Mouse (Mus musculus): Measurements from ENCODE around the gene Gm13278.
"Not testable (repeated sequence)": the region's sequence is repeated elsewhere in the genome, so short reads cannot be mapped to it uniquely, and the experiment has no call there.

Gene Gm13278

DNA sequence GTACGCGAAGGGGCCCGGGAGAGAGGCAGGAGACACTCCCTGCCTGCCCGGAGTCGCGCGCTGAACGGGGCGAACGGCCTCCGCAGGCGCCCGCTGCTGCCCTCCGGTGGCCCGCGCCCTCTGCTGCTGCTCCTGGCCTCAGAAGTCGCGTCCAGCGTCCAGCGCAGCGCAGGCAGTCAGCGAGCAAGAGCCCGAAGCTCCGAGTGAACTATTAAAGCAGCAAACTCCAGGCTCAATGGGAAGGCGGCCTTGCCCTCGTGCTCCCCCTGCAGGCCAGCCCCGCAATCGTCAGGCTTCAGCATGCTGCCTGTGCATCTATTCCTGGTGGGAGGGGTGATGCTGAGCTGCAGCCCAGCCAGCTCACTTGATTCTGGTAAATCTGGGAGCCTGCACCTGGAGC is at the start of gene Gm13278:
Gene Gm13278, plus strand, starts transcription at position 301 of the 400 bp plus-strand sequence.
- DNase-seq = not testable (repeated sequence)

DNA sequence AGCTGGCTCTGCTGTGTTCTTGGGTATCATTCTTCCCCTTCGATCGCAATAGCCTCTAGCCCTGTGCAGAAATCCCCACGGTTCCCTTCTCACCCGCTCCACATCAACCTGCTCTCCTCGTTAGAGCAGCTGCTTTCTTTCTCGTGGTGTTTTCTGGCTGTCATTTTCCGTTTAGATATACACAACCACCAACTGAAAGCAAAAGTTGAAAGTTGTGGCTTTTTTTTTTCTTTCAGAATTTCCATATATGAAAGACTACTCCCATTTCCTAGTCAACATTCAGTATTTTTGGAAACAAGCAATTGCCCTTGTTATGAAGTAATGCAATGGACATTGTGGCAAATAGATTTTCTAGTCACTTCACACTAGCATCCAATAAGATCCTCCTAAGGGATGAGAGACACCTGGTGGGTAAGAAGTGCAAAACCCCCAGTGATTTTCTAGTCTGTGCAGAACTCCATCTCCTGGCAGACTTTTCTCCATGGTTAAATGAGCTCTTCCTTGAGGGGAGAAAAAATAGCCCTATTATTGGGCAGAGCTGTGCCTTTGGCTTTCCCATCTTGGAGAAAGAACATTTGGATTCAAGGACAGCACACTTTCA is 48.5 kb upstream of the Gm13278 start:
- peak; percentile 50 for DNase-seq

DNA sequence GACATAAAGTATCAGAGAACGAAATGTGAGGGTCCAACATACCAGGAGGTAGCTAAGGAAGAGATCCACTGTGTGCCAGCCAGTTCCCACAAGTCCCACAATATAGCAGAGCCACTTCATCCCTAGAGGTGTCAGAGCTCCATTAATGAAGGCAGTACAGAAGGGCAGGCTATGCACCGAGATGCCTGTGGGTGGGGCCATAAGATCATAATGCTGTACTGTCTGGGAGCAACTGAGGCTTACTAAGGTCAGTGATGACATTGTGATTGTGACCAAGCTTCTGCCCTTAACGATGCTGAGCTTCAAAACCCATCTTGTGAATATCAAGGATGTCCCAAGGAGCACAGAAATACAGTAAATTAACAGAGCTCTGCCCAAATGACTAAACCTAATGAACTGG is 47.1 kb upstream of the Gm13278 start:
- DNase-seq = peak; percentile 84

DNA sequence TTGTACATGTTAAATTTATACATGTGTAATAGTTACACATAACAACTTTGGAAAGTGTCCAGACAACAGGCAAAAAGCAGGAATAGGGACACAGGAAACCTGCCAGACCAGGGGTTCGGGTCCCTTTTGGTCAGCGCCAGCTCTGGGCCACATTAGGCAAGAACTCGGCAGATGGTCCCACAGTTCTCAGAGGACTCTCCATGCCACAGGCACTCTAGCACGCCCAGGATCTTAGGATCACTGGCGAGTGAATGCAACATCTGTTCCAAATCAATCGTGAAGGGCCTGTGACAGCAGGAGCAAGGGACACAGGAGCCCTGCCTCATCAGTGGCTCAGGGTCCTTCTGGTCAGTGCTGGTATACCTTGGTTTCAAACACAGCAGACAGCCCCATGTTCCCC is 41.4 kb upstream of the Gm13278 start:
- DNase-seq = peak; percentile 70

DNA sequence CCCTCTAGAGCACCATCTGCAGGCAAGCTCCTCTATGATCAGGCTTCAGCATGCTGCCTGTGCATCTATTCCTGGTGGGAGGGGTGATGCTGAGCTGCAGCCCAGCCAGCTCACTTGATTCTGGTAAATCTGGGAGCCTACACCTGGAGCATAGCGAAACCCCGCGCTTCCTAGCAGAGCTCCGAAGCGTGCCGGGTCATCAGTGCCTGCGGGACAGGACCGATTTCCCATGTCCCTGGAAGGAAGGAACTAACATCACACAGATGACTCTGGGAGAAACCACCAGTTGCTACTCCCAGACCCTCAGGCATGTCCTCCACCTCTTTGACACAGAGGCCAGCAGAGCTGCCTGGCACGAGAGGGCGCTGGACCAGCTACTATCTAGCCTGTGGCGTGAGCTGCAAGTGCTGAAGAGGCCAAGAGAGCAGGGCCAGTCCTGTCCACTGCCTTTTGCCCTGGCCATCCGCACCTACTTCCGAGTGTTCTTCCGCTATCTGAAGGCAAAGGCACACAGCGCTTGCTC is 36.5 kb upstream of the Gm13278 start, which contains the start of gene Gm13271:
Gene Gm13271, plus strand, starts transcription at position 51 of the 523 bp plus-strand sequence.
- DNase-seq = peak; percentile 99

DNA sequence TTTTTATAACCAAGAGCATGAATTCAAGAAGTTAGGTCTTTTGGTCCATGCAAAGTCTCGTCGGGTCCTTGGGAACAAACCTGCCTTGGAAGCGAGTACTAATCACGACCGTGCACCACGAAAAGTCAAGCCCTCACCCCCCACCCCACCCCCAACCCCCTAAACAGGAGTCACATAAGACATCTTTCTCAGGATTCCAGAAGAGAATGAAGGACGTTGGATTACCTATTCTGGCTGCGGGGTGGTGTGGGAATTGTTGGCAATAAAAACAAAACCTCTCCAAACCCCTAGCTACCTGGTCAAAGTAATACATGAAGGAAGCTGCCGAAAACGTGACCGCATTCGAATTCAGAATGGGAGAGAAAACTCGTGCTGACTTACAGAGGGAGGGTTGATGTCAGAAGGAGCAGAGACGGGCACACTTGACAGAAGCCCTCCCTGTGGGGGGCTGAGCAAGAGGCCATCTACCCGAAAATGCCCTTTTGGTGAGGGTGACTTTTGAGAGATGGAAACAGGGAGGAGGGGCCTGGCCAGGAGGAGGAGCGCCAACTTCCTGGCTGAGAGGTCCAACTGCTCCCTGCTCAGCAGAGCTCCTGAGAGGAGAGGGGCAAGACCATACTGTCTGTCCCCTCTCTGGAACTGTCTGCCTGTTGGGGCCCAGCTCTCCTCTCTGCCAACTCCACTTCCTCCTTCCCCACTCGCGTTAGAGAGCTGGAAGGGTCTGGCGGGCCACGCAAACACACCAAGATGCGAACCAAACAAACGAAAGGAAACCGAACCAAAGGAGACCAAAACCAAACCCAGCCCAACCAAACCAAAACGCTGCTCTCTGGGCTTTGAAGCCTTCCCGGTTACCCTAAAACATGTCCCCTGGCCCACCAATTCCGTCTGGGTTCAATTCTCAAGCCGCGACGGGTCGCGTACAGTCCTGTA is 34.5 kb upstream of the Gm13278 start:
- peak; percentile 89 for DNase-seq

DNA sequence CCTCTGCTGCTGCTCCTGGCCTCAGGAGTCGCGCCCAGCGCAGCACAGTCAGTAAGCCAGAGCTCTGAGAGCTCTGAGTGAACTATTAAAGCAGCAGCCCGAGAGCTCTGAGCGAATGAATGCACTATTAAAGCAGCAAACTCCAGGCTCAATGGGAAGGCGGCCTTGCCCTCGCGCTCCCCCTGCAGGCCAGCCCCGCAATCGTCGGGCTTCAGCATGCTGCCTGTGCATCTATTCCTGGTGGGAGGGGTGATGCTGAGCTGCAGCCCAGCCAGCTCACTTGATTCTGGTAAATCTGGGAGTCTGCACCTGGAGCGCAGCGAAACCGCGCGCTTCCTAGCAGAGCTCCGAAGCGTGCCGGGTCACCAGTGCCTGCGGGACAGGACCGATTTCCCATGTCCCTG is 33.7 kb upstream of the Gm13278 start:
- peak; percentile 99 for DNase-seq

DNA sequence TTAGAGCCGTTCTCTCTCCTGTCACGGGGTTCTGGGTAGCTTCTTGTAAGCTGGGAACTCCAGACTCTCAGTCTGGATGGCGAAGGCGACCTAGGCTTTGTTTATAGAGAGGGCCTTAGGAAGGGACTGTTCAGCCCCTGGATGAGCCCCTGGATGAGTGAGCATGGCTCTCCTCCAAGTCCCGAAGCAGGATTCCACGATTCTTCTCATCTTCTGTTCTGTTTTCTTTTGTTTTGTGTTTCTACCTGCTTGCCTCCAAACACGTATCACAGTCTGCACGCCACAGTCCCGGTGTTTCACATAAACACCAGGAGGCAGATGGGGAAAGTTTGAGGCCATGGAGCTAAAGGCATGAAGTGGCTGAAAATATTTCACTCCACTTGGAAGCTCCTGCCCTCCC is 32.6 kb upstream of the Gm13278 start:
- peak; percentile 93 for DNase-seq

DNA sequence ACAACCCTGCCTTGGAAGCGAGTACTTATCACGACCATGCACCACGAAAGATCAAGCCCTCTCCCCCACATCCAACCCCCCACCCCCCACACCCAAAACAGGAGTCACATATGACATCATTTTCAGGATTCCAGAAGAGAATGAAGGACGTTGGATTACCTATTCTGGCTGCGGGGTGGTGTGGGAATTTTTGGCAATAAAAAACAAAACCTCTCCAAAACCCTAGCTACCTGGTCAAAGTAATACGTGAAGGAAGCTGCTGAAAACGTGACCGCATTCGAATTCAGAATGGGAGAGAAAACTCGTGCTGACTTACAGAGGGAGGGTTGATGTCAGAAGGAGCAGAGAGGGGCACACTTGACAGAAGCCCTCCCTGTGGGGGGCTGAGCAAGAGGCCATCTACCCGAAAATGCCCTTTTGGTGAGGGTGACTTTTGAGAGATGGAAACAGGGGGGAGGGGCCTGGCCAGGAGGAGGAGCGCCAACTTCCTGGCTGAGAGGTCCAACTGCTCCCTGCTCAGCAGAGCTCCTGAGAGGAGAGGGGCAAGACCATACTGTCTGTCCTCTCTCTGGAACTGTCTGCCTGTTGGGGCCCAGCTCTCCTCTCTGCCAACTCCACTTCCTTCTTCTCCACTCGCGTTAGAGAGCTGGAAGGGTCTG is 31.6 kb upstream of the Gm13278 start, which contains the start of gene Gm13283:
Gene Gm13283, plus strand, starts transcription at position 510 of the 659 bp plus-strand sequence.
- DNase-seq = peak; percentile 97

DNA sequence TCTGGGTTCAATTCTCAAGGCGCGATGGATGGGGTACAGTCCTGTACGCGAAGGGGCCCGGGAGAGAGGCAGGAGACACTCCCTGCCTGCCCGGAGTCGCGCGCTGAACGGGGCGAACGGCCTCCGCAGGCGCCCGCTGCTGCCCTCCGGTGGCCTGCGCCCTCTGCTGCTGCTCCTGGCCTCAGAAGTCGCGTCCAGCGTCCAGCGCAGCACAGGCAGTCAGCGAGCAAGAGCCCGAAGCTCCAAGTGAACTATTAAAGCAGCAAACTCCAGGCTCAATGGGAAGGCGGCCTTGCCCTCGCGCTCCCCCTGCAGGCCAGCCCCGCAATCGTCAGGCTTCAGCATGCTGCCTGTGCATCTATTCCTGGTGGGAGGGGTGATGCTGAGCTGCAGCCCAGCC is 30.9 kb upstream of the Gm13278 start:
- DNase-seq = peak; percentile 99

DNA sequence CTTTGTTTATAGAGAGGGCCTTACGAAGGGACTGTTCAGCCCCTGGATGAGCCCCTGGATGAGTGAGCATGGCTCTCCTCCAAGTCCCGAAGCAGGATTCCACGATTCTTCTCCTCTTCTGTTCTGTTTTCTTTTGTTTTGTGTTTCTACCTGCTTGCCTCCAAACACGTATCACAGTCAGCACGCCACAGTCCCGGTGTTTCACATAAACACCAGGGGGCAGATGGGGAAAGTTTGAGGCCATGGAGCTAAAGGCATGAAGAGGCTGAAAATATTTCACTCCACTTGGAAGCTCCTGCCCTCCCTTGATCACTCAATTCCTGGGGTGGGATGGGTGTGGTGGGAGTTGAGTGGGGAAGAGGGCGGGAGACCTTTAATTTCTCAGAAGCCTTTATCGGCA is 29.6 kb upstream of the Gm13278 start:
- DNase-seq = peak; percentile 98

DNA sequence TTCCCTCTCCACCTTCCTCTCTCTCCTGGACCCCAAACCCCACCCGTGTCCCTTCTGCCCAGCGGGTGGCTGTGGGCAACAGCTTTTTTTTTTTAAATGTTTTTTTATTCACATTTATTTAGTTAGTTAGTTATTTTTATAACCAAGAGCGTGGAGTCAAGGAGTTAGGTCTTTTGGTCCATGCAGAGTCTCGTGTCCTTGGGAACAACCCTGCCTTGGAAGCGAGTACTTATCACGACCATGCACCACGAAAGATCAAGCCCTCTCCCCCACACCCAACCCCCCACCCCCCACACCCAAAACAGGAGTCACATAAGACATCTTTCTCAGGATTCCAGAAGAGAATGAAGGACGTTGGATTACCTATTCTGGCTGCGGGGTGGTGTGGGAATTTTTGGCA is 29.0 kb upstream of the Gm13278 start:
- DNase-seq = peak; percentile 96

DNA sequence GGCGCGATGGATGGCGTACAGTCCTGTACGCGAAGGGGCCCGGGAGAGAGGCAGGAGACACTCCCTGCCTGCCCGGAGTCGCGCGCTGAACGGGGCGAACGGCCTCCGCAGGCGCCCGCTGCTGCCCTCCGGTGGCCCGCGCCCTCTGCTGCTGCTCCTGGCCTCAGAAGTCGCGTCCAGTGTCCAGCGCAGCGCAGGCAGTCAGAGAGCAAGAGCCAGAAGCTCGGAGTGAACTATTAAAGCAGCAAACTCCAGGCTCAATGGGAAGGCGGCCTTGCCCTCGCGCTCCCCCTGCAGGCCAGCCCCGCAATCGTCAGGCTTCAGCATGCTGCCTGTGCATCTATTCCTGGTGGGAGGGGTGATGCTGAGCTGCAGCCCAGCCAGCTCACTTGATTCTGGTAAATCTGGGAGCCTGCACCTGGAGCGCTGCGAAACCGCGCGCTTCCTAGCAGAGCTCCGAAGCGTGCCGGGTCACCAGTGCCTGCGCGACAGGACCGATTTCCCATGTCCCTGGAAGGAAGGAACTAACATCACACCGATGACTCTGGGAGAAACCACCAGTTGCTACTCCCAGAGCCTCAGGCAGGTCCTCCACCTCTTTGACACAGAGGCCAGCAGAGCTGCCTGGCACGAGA is 27.8 kb upstream of the Gm13278 start:
- DNase-seq = peak; percentile 98

DNA sequence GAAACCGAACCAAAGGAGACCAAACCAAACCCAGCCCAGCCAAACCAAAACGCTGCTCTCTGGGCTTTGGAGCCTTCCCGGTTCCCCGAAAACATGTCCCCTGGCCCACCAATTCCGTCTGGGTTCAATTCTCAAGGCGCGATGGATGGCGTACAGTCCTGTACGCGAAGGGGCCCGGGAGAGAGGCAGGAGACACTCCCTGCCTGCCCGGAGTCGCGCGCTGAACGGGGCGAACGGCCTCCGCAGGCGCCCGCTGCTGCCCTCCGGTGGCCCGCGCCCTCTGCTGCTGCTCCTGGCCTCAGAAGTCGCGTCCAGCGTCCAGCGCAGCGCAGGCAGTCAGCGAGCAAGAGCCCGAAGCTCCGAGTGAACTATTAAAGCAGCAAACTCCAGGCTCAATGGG is 17.8 kb upstream of the Gm13278 start, which contains the start of gene Gm13290:
Gene Gm13290, plus strand, starts transcription at position 301 of the 400 bp plus-strand sequence.
- not testable (repeated sequence) for DNase-seq

DNA sequence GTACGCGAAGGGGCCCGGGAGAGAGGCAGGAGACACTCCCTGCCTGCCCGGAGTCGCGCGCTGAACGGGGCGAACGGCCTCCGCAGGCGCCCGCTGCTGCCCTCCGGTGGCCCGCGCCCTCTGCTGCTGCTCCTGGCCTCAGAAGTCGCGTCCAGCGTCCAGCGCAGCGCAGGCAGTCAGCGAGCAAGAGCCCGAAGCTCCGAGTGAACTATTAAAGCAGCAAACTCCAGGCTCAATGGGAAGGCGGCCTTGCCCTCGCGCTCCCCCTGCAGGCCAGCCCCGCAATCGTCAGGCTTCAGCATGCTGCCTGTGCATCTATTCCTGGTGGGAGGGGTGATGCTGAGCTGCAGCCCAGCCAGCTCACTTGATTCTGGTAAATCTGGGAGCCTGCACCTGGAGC is 14.7 kb upstream of the Gm13278 start, which contains the start of gene Gm13289:
Gene Gm13289, plus strand, starts transcription at position 301 of the 400 bp plus-strand sequence.
- DNase-seq = not testable (repeated sequence)

DNA sequence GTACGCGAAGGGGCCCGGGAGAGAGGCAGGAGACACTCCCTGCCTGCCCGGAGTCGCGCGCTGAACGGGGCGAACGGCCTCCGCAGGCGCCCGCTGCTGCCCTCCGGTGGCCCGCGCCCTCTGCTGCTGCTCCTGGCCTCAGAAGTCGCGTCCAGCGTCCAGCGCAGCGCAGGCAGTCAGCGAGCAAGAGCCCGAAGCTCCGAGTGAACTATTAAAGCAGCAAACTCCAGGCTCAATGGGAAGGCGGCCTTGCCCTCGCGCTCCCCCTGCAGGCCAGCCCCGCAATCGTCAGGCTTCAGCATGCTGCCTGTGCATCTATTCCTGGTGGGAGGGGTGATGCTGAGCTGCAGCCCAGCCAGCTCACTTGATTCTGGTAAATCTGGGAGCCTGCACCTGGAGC is 11.8 kb upstream of the Gm13278 start, which contains the start of gene Gm13272:
Gene Gm13272, plus strand, starts transcription at position 301 of the 400 bp plus-strand sequence.
- not testable (repeated sequence) for DNase-seq

DNA sequence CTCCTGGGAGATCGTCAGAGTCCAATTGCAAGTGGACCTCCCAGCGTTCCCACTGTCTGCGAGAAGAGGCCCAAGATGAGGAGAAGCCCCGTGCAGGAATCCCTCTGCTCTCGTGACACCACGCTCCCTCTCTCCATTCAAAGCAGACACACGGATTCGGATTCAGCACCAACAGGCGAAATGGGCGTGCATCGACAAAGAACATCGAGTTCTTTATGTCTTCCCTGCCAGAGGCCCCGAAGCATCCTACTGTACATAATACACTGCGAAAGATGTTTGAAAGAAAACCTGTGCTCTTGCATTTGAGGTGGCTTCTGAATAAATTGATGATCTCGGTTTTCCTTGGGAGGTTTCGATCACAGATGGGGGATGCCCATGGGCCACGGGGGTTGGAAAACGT is 11.0 kb upstream of the Gm13278 start:
- DNase-seq = peak; percentile 92

DNA sequence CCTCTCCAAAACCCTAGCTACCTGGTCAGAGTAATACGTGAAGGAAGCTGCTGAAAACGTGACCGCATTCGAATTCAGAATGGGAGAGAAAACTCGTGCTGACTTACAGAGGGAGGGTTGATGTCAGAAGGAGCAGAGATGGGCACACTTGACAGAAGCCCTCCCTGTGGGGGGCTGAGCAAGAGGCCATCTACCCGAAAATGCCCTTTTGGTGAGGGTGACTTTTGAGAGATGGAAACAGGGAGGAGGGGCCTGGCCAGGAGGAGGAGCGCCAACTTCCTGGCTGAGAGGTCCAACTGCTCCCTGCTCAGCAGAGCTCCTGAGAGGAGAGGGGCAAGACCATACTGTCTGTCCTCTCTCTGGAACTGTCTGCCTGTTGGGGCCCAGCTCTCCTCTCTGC is 9.5 kb upstream of the Gm13278 start, which contains the start of gene Ifnz:
Gene Ifnz, plus strand, starts transcription at position 301 of the 400 bp plus-strand sequence.
- DNase-seq = not testable (repeated sequence)

DNA sequence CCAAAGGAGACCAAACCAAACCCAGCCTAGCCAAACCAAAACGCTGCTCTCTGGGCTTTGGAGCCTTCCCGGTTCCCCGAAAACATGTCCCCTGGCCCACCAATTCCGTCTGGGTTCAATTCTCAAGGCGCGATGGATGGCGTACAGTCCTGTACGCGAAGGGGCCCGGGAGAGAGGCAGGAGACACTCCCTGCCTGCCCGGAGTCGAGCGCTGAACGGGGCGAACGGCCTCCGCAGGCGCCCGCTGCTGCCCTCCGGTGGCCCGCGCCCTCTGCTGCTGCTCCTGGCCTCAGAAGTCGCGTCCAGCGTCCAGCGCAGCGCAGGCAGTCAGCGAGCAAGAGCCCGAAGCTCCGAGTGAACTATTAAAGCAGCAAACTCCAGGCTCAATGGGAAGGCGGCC is 9.0 kb upstream of the Gm13278 start:
- DNase-seq = peak; percentile 94

DNA sequence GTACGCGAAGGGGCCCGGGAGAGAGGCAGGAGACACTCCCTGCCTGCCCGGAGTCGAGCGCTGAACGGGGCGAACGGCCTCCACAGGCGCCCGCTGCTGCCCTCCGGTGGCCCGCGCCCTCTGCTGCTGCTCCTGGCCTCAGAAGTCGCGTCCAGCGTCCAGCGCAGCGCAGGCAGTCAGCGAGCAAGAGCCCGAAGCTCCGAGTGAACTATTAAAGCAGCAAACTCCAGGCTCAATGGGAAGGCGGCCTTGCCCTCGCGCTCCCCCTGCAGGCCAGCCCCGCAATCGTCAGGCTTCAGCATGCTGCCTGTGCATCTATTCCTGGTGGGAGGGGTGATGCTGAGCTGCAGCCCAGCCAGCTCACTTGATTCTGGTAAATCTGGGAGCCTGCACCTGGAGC is 5.9 kb upstream of the Gm13278 start, which contains the start of gene Gm13276:
Gene Gm13276, plus strand, starts transcription at position 301 of the 400 bp plus-strand sequence.
- not testable (repeated sequence) for DNase-seq

DNA sequence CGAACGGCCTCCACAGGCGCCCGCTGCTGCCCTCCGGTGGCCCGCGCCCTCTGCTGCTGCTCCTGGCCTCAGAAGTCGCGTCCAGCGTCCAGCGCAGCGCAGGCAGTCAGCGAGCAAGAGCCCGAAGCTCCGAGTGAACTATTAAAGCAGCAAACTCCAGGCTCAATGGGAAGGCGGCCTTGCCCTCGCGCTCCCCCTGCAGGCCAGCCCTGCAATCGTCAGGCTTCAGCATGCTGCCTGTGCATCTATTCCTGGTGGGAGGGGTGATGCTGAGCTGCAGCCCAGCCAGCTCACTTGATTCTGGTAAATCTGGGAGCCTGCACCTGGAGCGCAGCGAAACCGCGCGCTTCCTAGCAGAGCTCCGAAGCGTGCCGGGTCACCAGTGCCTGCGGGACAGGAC is 2.9 kb upstream of the Gm13278 start, which contains the start of gene Gm13277:
Gene Gm13277, plus strand, starts transcription at position 231 of the 400 bp plus-strand sequence.
- peak; percentile 97 for DNase-seq

All from heart, adult 11 months (tissue).